Mouse (Mus musculus) intestine, postnatal 0 days (tissue): ENCODE results near the gene Foxk1. TPM values are rescaled to one million over a fixed set of nuclear protein-coding genes. Genes with fewer than 3 reads are reported as not detected.

ENCODE experiments used
- ATAC-seq: fragments of 200-750 bp; cut with Nextera tagmentation; 2 replicates; pipeline ENCODE4 v1.8.0; 2017; ENCODE audit warnings: mild to moderate bottlenecking, moderate TSS enrichment, moderate library complexity
- H3K27ac ChIP-seq: fragments of 300-500 bp; sonication (generic); 2 replicates; pipeline ENCODE4 v1.5.1; 2014; ENCODE audit warnings: mild to moderate bottlenecking, low read depth, low read length, moderate library complexity
- H3K27me3 ChIP-seq: fragments of 300-500 bp; sonication (generic); replicated peaks from 2 replicates; pipeline ENCODE4 v1.6.1; 2014; ENCODE audit warnings: low read length, mixed read lengths; ENCODE audit not compliant: control insufficient read depth, insufficient read depth
- H3K36me3 ChIP-seq: fragments of 300-500 bp; sonication (generic); 2 replicates; pipeline ENCODE4 v1.6.1; 2014; ENCODE audit warnings: mild to moderate bottlenecking, moderate library complexity; ENCODE audit not compliant: control insufficient read depth, insufficient read depth
- H3K4me1 ChIP-seq: fragments of 300-500 bp; sonication (generic); replicated peaks from 2 replicates; pipeline ENCODE4 v1.6.1; 2014; ENCODE audit warnings: antibody characterized with exemption, low read length, mixed read lengths; ENCODE audit not compliant: control insufficient read depth, insufficient read depth
- H3K4me2 ChIP-seq: fragments of 300-500 bp; sonication (generic); replicated peaks from 2 replicates; pipeline ENCODE4 v1.6.1; 2014; ENCODE audit warnings: low read depth, mild to moderate bottlenecking, moderate library complexity
- H3K4me3 ChIP-seq: fragments of 300-500 bp; sonication (generic); 2 replicates; pipeline ENCODE4 v1.5.1; 2014; ENCODE audit warnings: low read depth, low read length
- H3K9ac ChIP-seq: fragments of 300-500 bp; sonication (generic); 2 replicates; pipeline ENCODE4 v1.6.1; 2014; ENCODE audit warnings: mild to moderate bottlenecking, low read depth, low read length
- H3K9me3 ChIP-seq: fragments of 300-500 bp; sonication (generic); 2 replicates; pipeline ENCODE4 v1.6.1; 2016; ENCODE audit warnings: mixed run types; ENCODE audit not compliant: control insufficient read depth
- CTCF ChIP-seq: sonication (generic); IDR thresholded peaks from 2 replicates; pipeline ENCODE4 v1.5.1; 2016; ENCODE audit warnings: low read depth, mild to moderate bottlenecking, control low read depth, antibody characterized with exemption, moderate library complexity
- WGBS: fragments of 180-500 bp; shearing (Covaris S2); extraction: QIAGEN DNeasy Blood & Tissue Kit; methylation state at CpG from one replicate; pipeline ENCODE4 v1.1.7; 2014; 5-methylcytosine and 5-hydroxymethylcytosine counted together
- polyA plus RNA-seq: library from polyadenylated mRNA; unstranded; fragments of >200 nt; fragmentation: Nextera tagmentation; extraction: Ambion mirVana; gene quantifications from 2 replicates; pipeline ENCODE4 v1.2.1, GENCODE M21; 2015

The Foxk1 gene
- polyA plus RNA-seq, 1 experiment from 2014 or later = 2.6 TPM

DNA sequence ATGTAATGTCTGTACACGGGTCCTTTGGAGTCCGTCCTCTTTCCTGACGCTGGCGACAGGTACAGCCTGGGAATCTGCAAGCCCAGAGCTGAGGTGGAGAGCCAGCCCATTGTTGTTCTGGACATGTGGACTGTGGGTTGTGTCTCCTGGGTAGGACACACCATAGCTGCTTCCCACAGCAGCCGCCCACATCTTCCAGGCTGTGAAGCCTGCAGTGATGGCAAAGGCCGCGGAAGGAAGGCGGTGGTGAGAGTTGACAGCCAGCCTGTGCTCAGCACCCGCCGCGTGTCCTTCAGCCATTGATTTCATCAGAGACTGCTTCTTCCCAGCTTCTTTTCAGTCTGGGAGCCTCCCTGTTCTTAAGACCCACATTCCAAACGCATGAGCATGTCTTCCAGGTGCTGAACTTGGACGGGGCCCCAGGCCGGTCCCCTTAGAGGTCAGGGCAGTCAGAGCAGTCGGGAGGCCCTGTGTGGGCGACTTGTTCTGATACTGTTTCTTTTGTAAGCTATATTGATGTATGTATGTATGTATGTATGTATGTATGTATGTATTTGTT is 37.2 kb downstream of the Foxk1 start:
- Histone ChIP-seq H3K4me2 (no peak overlapping the region), H3K27ac (no peak overlapping the region), H3K36me3 (peaks cover 24% of the 10 kb centered on the region), H3K9me3 (no peaks in the 10 kb centered on the region), H3K4me3 (no peak overlapping the region), H3K4me1 (no peaks in the 10 kb centered on the region), H3K27me3 (no peaks in the 10 kb centered on the region), H3K9ac (no peak overlapping the region)
- TF ChIP-seq CTCF = no peak
- ATAC-seq = no peak
- 78% methylated on average over 16 of the region's 16 CpGs for WGBS

GRCm38 (mm10) chr5:142439911-142440432 is 38.7 kb downstream of the Foxk1 start:
- Histone ChIP-seq H3K27ac (peak overlapping the region; percentile 76), H3K4me2 (peak overlapping the region; percentile 66), H3K9me3 (no peaks in the 10 kb centered on the region), H3K27me3 (no peaks in the 10 kb centered on the region), H3K36me3 (peaks cover 24% of the 10 kb centered on the region), H3K4me1 (peaks cover 10% of the 10 kb centered on the region; the same call in 1 of the 2 replicates), H3K4me3 (peak overlapping the region; percentile 31), H3K9ac (no peak overlapping the region)
- no peak for TF ChIP-seq CTCF
- 7% methylated on average over 12 of the region's 12 CpGs for WGBS
- peak; percentile 9 for ATAC-seq

- whole genome bisulfite sequencing = under 1% methylated on average over 19 of the region's 19 CpGs
- H3K9ac ChIP-seq = peak overlapping the region; percentile 26; the same call in 1 of the 2 replicates
Observed at GRCm38 (mm10) chr5:142440451-142441147, 39.3 kb downstream of the Foxk1 start.

DNA sequence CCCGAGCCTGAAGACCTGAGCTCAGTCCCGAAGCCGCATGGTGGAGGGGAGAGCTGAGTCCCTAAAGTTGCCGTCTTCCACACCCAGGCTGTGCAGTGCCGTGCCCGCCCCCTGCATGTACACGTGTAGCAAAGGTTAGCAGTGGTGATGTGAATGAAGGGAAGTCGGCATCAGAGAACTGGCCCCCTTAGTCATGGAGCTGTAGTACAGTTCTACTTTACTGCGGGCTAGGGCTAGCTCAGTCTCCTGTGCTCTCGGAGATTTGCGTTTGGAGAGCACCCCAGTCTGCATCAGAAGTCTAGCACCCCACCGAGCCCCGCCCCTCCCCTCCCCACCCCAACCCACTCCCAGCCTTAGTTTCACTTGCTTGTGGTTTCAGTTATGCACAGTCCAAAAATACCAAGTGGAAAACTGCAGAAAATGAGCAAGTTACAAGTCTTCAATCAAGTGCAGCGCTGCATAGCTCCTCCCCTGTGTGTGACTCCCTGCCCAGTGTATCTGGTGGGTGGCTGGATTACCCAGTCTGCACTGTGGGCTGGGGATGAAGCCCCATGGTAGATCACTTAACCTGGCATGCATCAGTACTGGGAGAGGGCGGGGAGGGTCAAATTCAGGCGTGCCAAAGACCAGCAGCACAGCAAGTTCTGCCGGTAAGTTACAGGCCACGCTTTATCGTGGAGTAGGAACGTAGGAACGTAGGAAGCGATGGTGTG is 40.2 kb downstream of the Foxk1 start:
- no peak for TF ChIP-seq CTCF
- Histone ChIP-seq H3K4me1 (peaks cover 11% of the 10 kb centered on the region; the same call in 1 of the 2 replicates), H3K9me3 (no peaks in the 10 kb centered on the region), H3K27ac (peak overlapping the region; percentile 76), H3K4me2 (peak overlapping the region; percentile 66), H3K27me3 (no peaks in the 10 kb centered on the region), H3K4me3 (peak overlapping the region; percentile 31), H3K9ac (no peak overlapping the region), H3K36me3 (peaks cover 9% of the 10 kb centered on the region)
- 34% methylated on average over 22 of the region's 22 CpGs for WGBS
- ATAC-seq = no peak

More at GRCm38 (mm10) chr5:142440451-142441147, 39.3 kb downstream of the Foxk1 start:
- Histone ChIP-seq H3K4me1 (peaks cover 11% of the 10 kb centered on the region; the same call in 1 of the 2 replicates), H3K36me3 (peaks cover 18% of the 10 kb centered on the region), H3K4me2 (peak overlapping the region; percentile 66), H3K27ac (peak overlapping the region; percentile 76), H3K4me3 (peak overlapping the region; percentile 31), H3K27me3 (no peaks in the 10 kb centered on the region), H3K9me3 (no peaks in the 10 kb centered on the region)
- peak; percentile 77 for ATAC-seq
- TF ChIP-seq CTCF = no peak

DNA sequence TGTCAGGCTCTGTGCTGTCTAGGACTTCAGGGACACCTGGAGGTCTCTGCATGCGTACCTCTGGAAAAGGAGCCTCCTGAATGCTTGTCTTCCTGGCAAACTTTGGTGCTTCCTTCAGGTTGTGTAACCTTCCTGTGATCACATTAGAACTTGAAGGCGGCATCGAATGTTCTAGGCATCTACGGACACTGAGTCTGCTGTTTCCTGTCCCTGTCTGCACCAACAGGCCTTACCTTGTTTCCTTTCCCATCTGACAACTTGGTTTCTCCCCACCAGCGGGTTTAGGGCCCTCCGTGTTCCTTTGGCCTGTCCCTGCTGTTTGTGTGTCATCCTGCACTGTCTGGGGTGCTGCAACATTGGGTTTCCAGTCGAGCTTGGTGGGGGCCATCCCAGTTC is 40.7 kb downstream of the Foxk1 start:
- WGBS = 73% methylated on average over 7 of the region's 7 CpGs
- H3K4me2 ChIP-seq = peak overlapping the region; percentile 66; the same call in 1 of the 2 replicates
- H3K4me1 ChIP-seq = peaks cover 11% of the 10 kb centered on the region; the same call in 1 of the 2 replicates
- no peak for ATAC-seq
- H3K36me3 ChIP-seq = peaks cover 5% of the 10 kb centered on the region
- H3K4me3 ChIP-seq = no peak overlapping the region
- no peaks in the 10 kb centered on the region for H3K27me3 ChIP-seq
- no peaks in the 10 kb centered on the region for H3K9me3 ChIP-seq
- H3K9ac ChIP-seq = no peak overlapping the region
- no peak overlapping the region for H3K27ac ChIP-seq
- TF ChIP-seq CTCF = no peak

GRCm38 (mm10) chr5:142443514-142443913 is 42.2 kb downstream of the Foxk1 start:
- 61% methylated on average over 15 of the region's 15 CpGs for WGBS
- ATAC-seq = no peak

More at GRCm38 (mm10) chr5:142443514-142443913, 42.2 kb downstream of the Foxk1 start:
- Histone ChIP-seq H3K9me3 (no peaks in the 10 kb centered on the region), H3K27me3 (no peaks in the 10 kb centered on the region), H3K27ac (no peak overlapping the region; the same call in 1 of the 2 replicates), H3K4me3 (no peak overlapping the region), H3K4me1 (peaks cover 11% of the 10 kb centered on the region; the same call in 1 of the 2 replicates), H3K4me2 (no peak overlapping the region), H3K36me3 (peaks cover under 1% of the 10 kb centered on the region; the same call in 1 of the 2 replicates), H3K9ac (no peak overlapping the region)
- TF ChIP-seq CTCF = no peak
